Mouse (Mus musculus): ENCODE results near the gene Tnfrsf14. TPM values are rescaled to one million over a fixed set of nuclear protein-coding genes. Genes with fewer than 3 reads are reported as not detected.

Tnfrsf14 gene
- polyA plus RNA-seq, 1 experiment from 2014 or later = 1.5 TPM

DNA sequence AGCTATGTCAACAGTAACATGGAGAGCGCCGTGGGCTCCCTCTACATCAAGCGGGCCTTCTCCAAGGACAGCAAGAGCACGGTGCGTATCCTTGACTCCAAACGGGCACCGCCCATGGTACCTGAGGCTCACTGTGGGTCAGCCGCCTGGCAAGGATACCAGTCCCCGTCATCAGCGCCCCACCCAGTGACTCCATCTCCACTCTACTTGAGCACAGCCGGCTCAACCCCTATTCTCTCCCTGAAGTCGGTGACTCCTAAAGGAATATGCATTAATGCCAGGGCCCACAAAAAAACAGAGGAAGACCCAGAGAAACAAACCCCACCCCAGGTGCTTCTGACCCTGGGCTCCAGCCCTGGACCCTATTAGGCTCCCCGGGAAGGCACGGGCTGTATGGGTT, 37.5 kb downstream of the Tnfrsf14 start:
- TF ChIP-seq EP300 (IDR thresholded peaks at IDR 0.05) (no peak), CTCF (IDR thresholded peaks at IDR 0.05) (no peak)
- Histone ChIP-seq H3K27ac (ENCODE audit: low read length) (no peak overlapping the region), H3K9me3 (ENCODE audit: low read length) (no peaks in the 10 kb centered on the region), H3K9ac (replicated peaks; ENCODE audit: low read depth) (no peak overlapping the region), H3K4me2 (replicated peaks; ENCODE audit: low read depth, low read length) (no peak overlapping the region), H3K4me3 (ENCODE audit: low read depth, low read length) (no peak overlapping the region), H3K27me3 (replicated peaks; ENCODE audit: insufficient read depth, low read length) (no peaks in the 10 kb centered on the region), H3K36me3 (ENCODE audit: insufficient read depth, low read length) (no peaks in the 10 kb centered on the region), H3K4me1 (ENCODE audit: insufficient read depth, low read depth, low read length) (no peaks in the 10 kb centered on the region)
- ATAC-seq (peak; percentile 42), DNase-seq (ENCODE audit: low spot score) (no peak)
- WGBS = 69% methylated on average over 14 of the region's 14 CpGs

DNA sequence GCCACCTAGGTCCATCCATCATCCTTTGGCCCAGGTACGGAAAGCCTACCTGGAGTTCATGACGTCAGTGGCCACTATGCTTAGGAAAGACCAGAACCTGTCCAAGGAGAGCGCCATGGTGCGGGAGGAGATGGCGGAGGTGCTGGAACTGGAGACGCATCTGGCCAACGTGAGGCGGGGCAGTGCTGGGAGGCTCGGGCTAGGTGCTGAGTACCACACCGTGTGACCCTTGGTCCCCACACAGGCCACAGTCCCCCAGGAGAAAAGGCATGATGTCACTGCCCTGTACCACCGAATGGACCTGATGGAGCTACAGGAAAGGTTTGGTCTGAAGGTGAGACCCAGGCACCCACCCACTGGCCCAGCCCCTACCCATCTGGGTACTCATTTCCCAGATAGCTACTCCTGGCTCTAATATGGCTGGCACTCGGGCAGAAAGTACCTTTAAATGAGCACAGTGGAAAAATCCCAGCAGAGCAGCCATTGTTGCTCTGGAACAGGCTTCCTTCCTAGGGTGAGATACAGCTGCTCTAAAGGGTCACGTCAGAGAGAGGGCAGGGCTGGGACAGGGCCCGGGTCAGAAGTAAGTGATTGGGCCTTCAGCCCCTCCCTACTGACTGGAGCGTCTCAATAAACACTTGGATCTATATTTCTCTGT, 40.6 kb downstream of the Tnfrsf14 start:
- ATAC-seq (no peak), DNase-seq (ENCODE audit: low spot score) (no peak)
- no peaks in the 10 kb centered on the region for H3K9me3 ChIP-seq (ENCODE audit: low read length)
- no peaks in the 10 kb centered on the region for H3K4me1 ChIP-seq (ENCODE audit: insufficient read depth, low read depth, low read length)
- TF ChIP-seq CTCF (IDR thresholded peaks at IDR 0.05) = no peak
- TF ChIP-seq EP300 (IDR thresholded peaks at IDR 0.05) = no peak
- WGBS = 72% methylated on average over 15 of the region's 15 CpGs
- no peaks in the 10 kb centered on the region for H3K27me3 ChIP-seq (replicated peaks; ENCODE audit: insufficient read depth, low read length)
- no peak overlapping the region for H3K4me2 ChIP-seq (replicated peaks; ENCODE audit: low read depth, low read length)
- H3K9ac ChIP-seq (replicated peaks; ENCODE audit: low read depth) = no peak overlapping the region
- H3K4me3 ChIP-seq (ENCODE audit: low read depth, low read length) = no peak overlapping the region
- no peaks in the 10 kb centered on the region for H3K36me3 ChIP-seq (ENCODE audit: insufficient read depth, low read length)
- no peak overlapping the region for H3K27ac ChIP-seq (ENCODE audit: low read length)

DNA sequence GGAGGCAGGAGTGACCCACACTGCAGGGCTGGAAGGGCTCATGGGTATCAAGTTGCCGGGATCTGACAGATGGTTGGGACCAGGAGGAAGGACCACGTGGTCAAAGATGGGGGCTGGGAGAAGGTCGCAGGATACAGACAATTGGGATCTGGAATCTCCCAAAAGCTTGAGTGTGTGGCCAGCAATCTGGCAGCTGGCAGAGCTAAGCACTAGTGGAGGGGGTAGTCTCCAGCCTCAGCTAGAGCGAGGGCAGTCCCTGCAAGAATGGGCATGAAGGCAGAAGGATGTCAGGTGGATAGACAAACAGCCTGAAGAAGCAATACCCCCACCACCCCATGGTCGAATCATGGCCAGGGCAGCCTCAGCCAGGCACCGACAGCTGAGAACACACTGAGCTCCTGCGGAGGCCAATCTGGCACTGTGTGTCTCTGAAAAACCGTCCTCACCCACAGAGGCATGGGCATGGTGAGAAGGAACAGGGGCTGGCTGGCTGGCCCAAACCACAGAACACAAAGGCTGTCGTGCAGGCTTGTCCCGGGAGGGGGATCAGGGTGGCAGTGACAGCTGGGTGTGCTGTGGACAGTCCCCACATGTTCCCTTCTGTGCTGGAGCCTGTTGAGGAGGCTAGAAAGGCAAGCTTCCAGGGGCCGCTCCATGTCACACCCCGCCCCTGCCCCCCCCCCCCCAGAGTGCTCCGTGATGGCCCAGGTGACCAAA, 41.3 kb downstream of the Tnfrsf14 start:
- no peak overlapping the region for H3K9ac ChIP-seq (replicated peaks; ENCODE audit: low read depth)
- H3K36me3 ChIP-seq (ENCODE audit: insufficient read depth, low read length) = no peaks in the 10 kb centered on the region
- no peaks in the 10 kb centered on the region for H3K4me1 ChIP-seq (ENCODE audit: insufficient read depth, low read depth, low read length)
- DNase-seq (ENCODE audit: low spot score) = no peak
- no peak overlapping the region for H3K27ac ChIP-seq (ENCODE audit: low read length)
- no peak for ATAC-seq
- no peak for TF ChIP-seq CTCF (IDR thresholded peaks at IDR 0.05)
- no peak for TF ChIP-seq EP300 (IDR thresholded peaks at IDR 0.05)
- WGBS = 57% methylated on average over 12 of the region's 13 CpGs
- H3K4me3 ChIP-seq (ENCODE audit: low read depth, low read length) = no peak overlapping the region
- no peaks in the 10 kb centered on the region for H3K27me3 ChIP-seq (replicated peaks; ENCODE audit: insufficient read depth, low read length)
- H3K9me3 ChIP-seq (ENCODE audit: low read length) = no peaks in the 10 kb centered on the region
- H3K4me2 ChIP-seq (replicated peaks; ENCODE audit: low read depth, low read length) = no peak overlapping the region

DNA sequence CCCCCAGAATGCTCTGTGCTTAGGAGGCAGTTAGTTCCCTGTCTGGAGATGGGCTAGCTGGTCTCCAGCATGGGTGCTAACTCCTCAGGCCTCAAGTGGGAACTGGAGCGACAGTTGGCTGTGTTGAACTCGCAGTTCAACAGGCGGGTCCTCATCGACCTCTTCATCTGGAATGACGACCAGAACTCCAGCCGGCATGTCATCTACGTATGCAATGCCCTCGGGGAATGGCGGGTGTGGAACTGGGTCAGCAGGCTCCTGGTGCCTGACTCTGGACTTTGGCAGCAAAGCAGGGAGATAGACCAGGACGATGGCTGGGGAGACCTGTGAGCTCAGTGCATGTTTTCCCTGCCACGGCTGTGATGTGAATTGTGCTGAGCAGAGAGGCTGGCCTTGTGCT, 42.9 kb downstream of the Tnfrsf14 start:
- DNase-seq (ENCODE audit: low spot score) (no peak), ATAC-seq (no peak)
- no peak overlapping the region for H3K4me2 ChIP-seq (replicated peaks; ENCODE audit: low read depth, low read length)
- no peak overlapping the region for H3K4me3 ChIP-seq (ENCODE audit: low read depth, low read length)
- H3K36me3 ChIP-seq (ENCODE audit: insufficient read depth, low read length) = no peaks in the 10 kb centered on the region
- H3K9ac ChIP-seq (replicated peaks; ENCODE audit: low read depth) = no peak overlapping the region
- H3K9me3 ChIP-seq (ENCODE audit: low read length) = no peaks in the 10 kb centered on the region
- no peak overlapping the region for H3K27ac ChIP-seq (ENCODE audit: low read length)
- no peak for TF ChIP-seq CTCF (IDR thresholded peaks at IDR 0.05)
- no peaks in the 10 kb centered on the region for H3K4me1 ChIP-seq (ENCODE audit: insufficient read depth, low read depth, low read length)
- no peaks in the 10 kb centered on the region for H3K27me3 ChIP-seq (replicated peaks; ENCODE audit: insufficient read depth, low read length)
- WGBS = 75% methylated on average over 11 of the region's 11 CpGs

DNA sequence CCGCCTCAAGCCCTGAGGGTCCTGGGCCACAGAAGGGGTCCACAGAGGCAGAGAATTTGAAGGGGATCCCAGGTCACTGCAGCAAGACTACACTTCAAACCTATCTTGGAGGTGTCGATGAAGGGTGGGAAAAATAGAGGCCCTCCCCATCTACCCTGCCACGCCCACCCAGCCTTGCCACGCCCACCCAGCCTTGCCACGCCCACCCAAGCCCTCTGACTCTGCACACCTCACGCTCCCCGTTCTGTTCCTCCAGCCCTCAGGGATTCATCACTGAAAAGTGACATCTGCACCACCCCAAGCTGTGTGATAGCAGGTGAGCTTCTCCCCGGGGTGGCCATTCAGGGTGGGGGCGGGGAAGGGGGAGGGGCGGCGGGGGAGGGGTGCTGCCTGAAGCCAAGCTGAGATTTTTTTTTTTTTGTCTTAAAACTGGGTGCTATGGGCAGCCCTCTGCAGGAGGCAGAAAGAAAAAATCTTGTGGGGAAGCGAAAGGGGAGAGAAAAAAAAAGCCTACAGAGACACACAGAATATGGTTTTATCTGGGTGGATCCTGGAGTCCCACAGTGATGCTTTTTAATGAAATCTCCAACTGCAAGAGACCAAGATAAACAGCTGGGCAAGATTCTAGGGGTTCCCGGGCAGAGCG, 46.2 kb downstream of the Tnfrsf14 start:
- Histone ChIP-seq H3K4me3 (ENCODE audit: low read depth, low read length) (no peak overlapping the region), H3K36me3 (ENCODE audit: insufficient read depth, low read length) (no peaks in the 10 kb centered on the region), H3K9me3 (ENCODE audit: low read length) (no peaks in the 10 kb centered on the region), H3K27ac (ENCODE audit: low read length) (no peak overlapping the region), H3K4me2 (replicated peaks; ENCODE audit: low read depth, low read length) (no peak overlapping the region), H3K27me3 (replicated peaks; ENCODE audit: insufficient read depth, low read length) (no peaks in the 10 kb centered on the region), H3K4me1 (ENCODE audit: insufficient read depth, low read depth, low read length) (no peaks in the 10 kb centered on the region), H3K9ac (replicated peaks; ENCODE audit: low read depth) (no peak overlapping the region)
- no peak for DNase-seq (ENCODE audit: low spot score)
- no peak for ATAC-seq
- 28% methylated on average over 14 of the region's 14 CpGs for WGBS
- TF ChIP-seq CTCF (IDR thresholded peaks at IDR 0.05) = no peak
- no peak for TF ChIP-seq EP300 (IDR thresholded peaks at IDR 0.05)

DNA sequence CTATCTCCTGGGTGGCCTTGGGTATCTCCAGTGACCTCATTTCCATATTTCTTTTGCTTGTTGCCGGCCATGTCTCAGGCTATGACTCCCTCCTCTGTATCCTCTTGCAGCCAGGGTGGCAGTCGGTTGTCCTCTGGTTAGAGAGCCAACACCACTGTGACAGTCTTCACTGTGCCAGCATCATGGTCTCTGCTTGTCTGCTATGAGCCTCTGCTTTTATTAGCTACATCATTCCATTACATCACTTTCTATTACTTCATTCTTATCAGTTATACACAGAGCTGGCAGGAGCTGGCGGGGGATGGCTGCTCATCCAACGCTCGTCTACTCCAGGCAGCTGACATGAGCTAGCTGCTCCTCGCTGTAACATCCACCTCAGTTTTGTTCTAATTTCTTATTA, 47.6 kb downstream of the Tnfrsf14 start:
- WGBS = 42% methylated on average over 6 of the region's 6 CpGs
- no peaks in the 10 kb centered on the region for H3K4me1 ChIP-seq (ENCODE audit: insufficient read depth, low read depth, low read length)
- no peaks in the 10 kb centered on the region for H3K9me3 ChIP-seq (ENCODE audit: low read length)
- no peak overlapping the region for H3K9ac ChIP-seq (replicated peaks; ENCODE audit: low read depth)
- no peak overlapping the region for H3K4me3 ChIP-seq (ENCODE audit: low read depth, low read length)
- DNase-seq (ENCODE audit: low spot score) = peak; percentile 40
- H3K36me3 ChIP-seq (ENCODE audit: insufficient read depth, low read length) = no peaks in the 10 kb centered on the region
- no peak overlapping the region for H3K4me2 ChIP-seq (replicated peaks; ENCODE audit: low read depth, low read length)
- peak; percentile 15; the same call in 1 of the 2 replicates for ATAC-seq
- no peak overlapping the region for H3K27ac ChIP-seq (ENCODE audit: low read length)
- H3K27me3 ChIP-seq (replicated peaks; ENCODE audit: insufficient read depth, low read length) = no peaks in the 10 kb centered on the region
- TF ChIP-seq EP300 (IDR thresholded peaks at IDR 0.05) (no peak), CTCF (IDR thresholded peaks at IDR 0.05) (no peak)

Measured in lung, postnatal 0 days (tissue).